Mouse (Mus musculus) CH12.LX (cell line): ENCODE measurements at regions not wholly inside any gene's neighbourhood (a gene's known extent, or its start where the extent isn't known, plus 50 kb on each side); places are given as distances from the start of the nearest gene placed in this dataset.

ENCODE experiments used
- CTCF ChIP-seq, 2 experiments: IDR thresholded peaks in 1 of 2; conservative IDR thresholded peaks in 1 of 2; 2 replicates each; pipeline ENCODE4 v1.5.1; 2011 to 2012; ENCODE audit warnings: low read depth in 2 of 2, low read length in 2 of 2, improper control_type of control experiment in 1 of 2, inconsistent platforms in 1 of 2, mild to moderate bottlenecking in 1 of 2, moderate library complexity in 1 of 2
- ETS1 ChIP-seq: conservative IDR thresholded peaks from 2 replicates; pipeline ENCODE4 v1.6.1; 2012; ENCODE audit warnings: low read depth, mild to moderate bottlenecking, inconsistent platforms, low read length, improper control_type of control experiment, moderate library complexity
- IRF4 ChIP-seq: IDR thresholded peaks from 2 replicates; pipeline ENCODE4 v1.6.1; 2014; ENCODE audit warnings: low read depth, mild to moderate bottlenecking, inconsistent platforms, low read length, improper control_type of control experiment
- POLR2AphosphoS2 ChIP-seq: IDR thresholded peaks from 2 replicates; pipeline ENCODE4 v1.6.1; 2011; ENCODE audit warnings: low read depth, low read length, improper control_type of control experiment
- ZC3H11A ChIP-seq: IDR thresholded peaks from 2 replicates; pipeline ENCODE4 v1.6.1; 2012; ENCODE audit warnings: low read depth, mild to moderate bottlenecking, inconsistent platforms, low read length, improper control_type of control experiment

DNA sequence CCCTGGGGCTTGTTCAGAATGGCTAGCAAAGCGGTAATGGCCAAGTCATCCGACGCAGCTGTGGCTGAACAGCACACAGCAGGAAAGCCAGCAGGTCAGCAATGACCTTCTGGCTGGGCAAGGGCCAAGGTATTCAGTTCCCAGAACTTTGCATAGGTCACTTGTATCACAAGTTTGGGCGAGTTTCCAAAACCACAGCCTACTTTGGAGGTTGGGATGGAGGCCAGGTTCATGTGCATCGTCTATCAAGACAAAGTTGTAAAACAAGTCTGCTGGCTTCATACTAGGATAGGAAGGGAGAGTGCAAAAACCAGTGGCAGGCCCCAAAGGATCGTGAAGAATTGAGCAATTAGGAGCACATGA, 639.8 kb upstream of the Vstm2b start:
- no peak for TF ChIP-seq POLR2AphosphoS2
- TF ChIP-seq ZC3H11A = no peak
- TF ChIP-seq CTCF (conservative IDR thresholded peaks at IDR 0.05 in 1 of 2, IDR thresholded peaks at IDR 0.05 in 1 of 2; ENCODE audit: low read depth in 2 of 2, low read length in 2 of 2) = no peak
- no peak for TF ChIP-seq IRF4
- TF ChIP-seq ETS1 = no peak
